Mouse (Mus musculus) heart, adult 18-20 months (tissue): Measurements from ENCODE around the gene Gtpbp10. TPM values are rescaled to one million over a fixed set of nuclear protein-coding genes. Genes with fewer than 3 reads are reported as not detected.
A peak's percentile ranks its signal among the peaks of the same experiment; 100 is the strongest.

Experiments
- DNase-seq, 2 experiments: peaks; one replicate each; pipeline ENCODE4 v3.0.0; 2021 to 2022; ENCODE audit warnings: mixed read lengths in 1 of 2
- total RNA-seq, 2 experiments: library from RNA; stranded (reverse); gene quantifications; 2 replicates each; pipeline ENCODE4 v1.2.3; 2021

Gtpbp10 gene
- total RNA-seq, 2 experiments from 2014 or later = 11.1 to 11.8 TPM

- peak; percentile 43 to 51 for DNase-seq
These were observed 57.8 kb downstream of the Gtpbp10 start for GRCm38 (mm10) chr5:5501583-5501982.

GRCm38 (mm10) chr5:5496393-5496792 lies 62.9 kb downstream of the Gtpbp10 start:
- no peak for DNase-seq

GRCm38 (mm10) chr5:5495042-5495441 lies 64.3 kb downstream of the Gtpbp10 start:
- no peak for DNase-seq

GRCm38 (mm10) chr5:5494269-5495005 lies 64.9 kb downstream of the Gtpbp10 start:
- peak; percentile 32 to 67 for DNase-seq

GRCm38 (mm10) chr5:5492163-5492562 lies 67.2 kb downstream of the Gtpbp10 start:
- no peak for DNase-seq

Other genes starting within 250 kb of the Gtpbp10 start
- gene Cdk14, start 139.2 kb downstream of the Gtpbp10 start, total RNA-seq = 1 to 10 TPM; 5.5 to 7.7 TPM
- not detected for gene 1700015F17Rik, start 80.4 kb downstream of the Gtpbp10 start, total RNA-seq
- gene Cldn12, start 44.6 kb downstream of the Gtpbp10 start, total RNA-seq = 10 to 100 TPM; 16.1 to 19.4 TPM
- not detected for gene Gm8773, start 14.3 kb upstream of the Gtpbp10 start, total RNA-seq
- gene Cfap69, start 104.7 kb upstream of the Gtpbp10 start, total RNA-seq = under 1 TPM; 0.69 to 0.87 TPM
- 1 to 10 TPM in 1 of 2 experiments, under 1 TPM in 1; 0.45 to 1.1 TPM for gene Steap2, start 135.0 kb upstream of the Gtpbp10 start, total RNA-seq
- gene Steap1, start 189.8 kb upstream of the Gtpbp10 start, total RNA-seq = under 1 TPM in 1 of 2 experiments, not detected in 1; 0.31 TPM